Mouse (Mus musculus) neural tube, embryonic 11.5 days (tissue): ENCODE measurements around the gene Tesmin. TPM values are rescaled to one million over a fixed set of nuclear protein-coding genes. Genes with fewer than 3 reads are reported as not detected.

Experiments
- ATAC-seq: fragments of 200-750 bp; cut with Nextera tagmentation; 2 replicates; pipeline ENCODE4 v1.8.0; 2017; ENCODE audit warnings: moderate number of reproducible peaks, mild to moderate bottlenecking, moderate TSS enrichment, moderate library complexity; ENCODE audit not compliant: insufficient read depth, low FRiP score, low TSS enrichment
- DNase-seq: peaks from one replicate; pipeline ENCODE4 v3.0.0-alpha.2; 2015; ENCODE audit warnings: low spot score
- H3K27ac ChIP-seq: fragments of 300-500 bp; sonication (generic); 2 replicates; pipeline ENCODE4 v1.5.1; 2014; ENCODE audit warnings: low read depth, mild to moderate bottlenecking, low read length
- H3K27me3 ChIP-seq: fragments of 300-500 bp; sonication (generic); 2 replicates; pipeline ENCODE4 v1.6.1; 2014; ENCODE audit warnings: mild to moderate bottlenecking, low read length, mixed read lengths; ENCODE audit not compliant: control insufficient read depth, insufficient read depth
- H3K36me3 ChIP-seq: fragments of 300-500 bp; sonication (generic); 2 replicates; pipeline ENCODE4 v1.6.1; 2014; ENCODE audit warnings: mild to moderate bottlenecking, low read length, moderate library complexity, mixed read lengths; ENCODE audit not compliant: control insufficient read depth, insufficient read depth
- H3K4me1 ChIP-seq: fragments of 300-500 bp; sonication (generic); 2 replicates; pipeline ENCODE4 v1.6.1; 2014; ENCODE audit warnings: low read length, mixed read lengths; ENCODE audit not compliant: control insufficient read depth, insufficient read depth
- H3K4me2 ChIP-seq: fragments of 300-500 bp; sonication (generic); 2 replicates; pipeline ENCODE4 v1.6.1; 2014; ENCODE audit warnings: low read depth, mild to moderate bottlenecking, moderate library complexity
- H3K4me3 ChIP-seq: fragments of 300-500 bp; sonication (generic); 2 replicates; pipeline ENCODE4 v1.5.1; 2014; ENCODE audit warnings: low read depth, low read length
- H3K9ac ChIP-seq: fragments of 300-500 bp; sonication (generic); 2 replicates; pipeline ENCODE4 v1.6.1; 2014; ENCODE audit warnings: mild to moderate bottlenecking, low read length
- H3K9me3 ChIP-seq: fragments of 300-500 bp; sonication (generic); 2 replicates; pipeline ENCODE4 v1.6.1; 2016; ENCODE audit warnings: low read length; ENCODE audit not compliant: control insufficient read depth
- WGBS: fragments of 180-500 bp; shearing (Covaris S2); extraction: QIAGEN DNeasy Blood & Tissue Kit; methylation state at CpG from one replicate; pipeline ENCODE4 v1.1.7; 2014; 5-methylcytosine and 5-hydroxymethylcytosine counted together
- polyA plus RNA-seq: library from polyadenylated mRNA; unstranded; fragments of >200 nt; fragmentation: Nextera tagmentation; extraction: Ambion mirVana; gene quantifications from 2 replicates; pipeline ENCODE4 v1.2.1, GENCODE M21; 2014

The Tesmin gene
- polyA plus RNA-seq, 1 experiment from 2014 or later, result 0.13 TPM

DNA sequence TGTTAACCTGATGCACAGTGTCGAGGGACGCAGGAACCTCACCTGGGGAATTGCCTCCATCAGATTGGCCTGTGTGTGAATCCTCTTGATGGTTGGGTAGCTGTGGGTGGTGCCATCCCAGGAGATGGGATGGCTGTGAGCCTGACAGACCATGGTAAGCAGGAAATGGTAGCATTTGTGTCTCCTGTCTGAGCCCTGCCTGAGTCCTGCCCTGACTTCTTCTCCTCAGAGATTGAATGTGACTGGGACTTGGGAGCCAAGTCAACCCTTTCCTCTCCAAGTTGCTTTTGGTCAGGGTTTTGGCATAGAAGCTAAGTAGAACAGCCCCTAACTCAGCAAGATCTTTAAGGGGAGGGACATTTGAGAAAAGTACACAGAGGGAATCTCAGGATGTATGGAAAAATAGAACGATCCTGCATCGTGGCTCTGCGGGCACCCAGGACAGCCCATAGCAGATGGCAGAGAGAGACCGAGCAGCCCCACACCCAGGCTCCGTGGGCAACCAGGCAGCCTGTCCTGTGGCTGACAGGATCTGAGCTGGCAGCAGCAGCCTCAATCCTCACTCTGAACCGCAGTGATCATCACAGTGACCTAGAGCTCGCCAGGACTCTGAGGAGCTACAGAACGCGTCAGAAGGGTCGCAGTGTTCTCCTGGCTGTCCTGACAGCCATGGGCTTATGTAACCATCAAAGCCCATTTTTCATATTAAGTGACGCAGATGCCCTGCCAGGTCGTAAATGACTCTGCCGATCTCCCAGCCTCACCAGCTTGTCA is 39.6 kb downstream of the Tesmin start:
- Histone ChIP-seq H3K4me2 (no peak overlapping the region), H3K9me3 (no peaks in the 10 kb centered on the region), H3K4me1 (no peaks in the 10 kb centered on the region), H3K9ac (no peak overlapping the region), H3K4me3 (no peak overlapping the region), H3K36me3 (no peaks in the 10 kb centered on the region), H3K27ac (no peak overlapping the region), H3K27me3 (no peaks in the 10 kb centered on the region)
- DNase-seq (no peak), ATAC-seq (no peak)
- WGBS, result 86% methylated on average over 15 of the region's 15 CpGs

DNA sequence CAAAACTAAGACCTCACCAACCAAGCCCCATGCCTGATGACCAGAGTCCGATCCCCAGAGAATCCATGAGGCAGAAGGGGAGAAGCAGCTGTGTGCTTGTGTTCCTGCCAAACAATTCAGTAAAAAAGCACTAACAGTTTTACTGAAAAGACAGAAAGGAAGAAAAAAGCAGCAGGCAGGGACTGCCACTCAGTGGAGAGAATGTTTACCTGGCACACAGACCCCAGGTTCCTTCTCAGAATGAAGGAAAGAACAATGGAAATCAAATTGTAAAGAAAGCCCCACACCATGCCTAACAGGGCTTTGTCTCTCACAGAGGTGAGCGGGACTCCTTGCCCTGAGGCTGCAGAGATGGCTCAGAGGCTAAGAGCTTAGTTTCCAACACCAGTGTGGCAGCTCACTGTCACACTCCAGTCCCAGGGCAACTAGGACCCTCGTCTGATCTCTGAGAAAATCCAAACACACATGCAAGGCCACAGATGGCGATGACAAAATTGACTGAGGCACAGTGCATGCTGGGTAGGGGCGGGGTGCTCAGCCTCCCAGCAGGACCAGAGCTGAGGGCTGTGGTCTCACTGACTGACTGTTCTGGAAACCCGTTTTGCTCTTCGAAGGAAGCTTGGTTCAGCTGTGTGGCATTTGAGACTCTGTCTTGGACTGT is 40.6 kb downstream of the Tesmin start:
- H3K36me3 ChIP-seq, result no peaks in the 10 kb centered on the region
- no peak overlapping the region for H3K27ac ChIP-seq
- WGBS, result 59% methylated on average over 7 of the region's 7 CpGs
- ATAC-seq (no peak), DNase-seq (peak; percentile 23)
- no peak overlapping the region for H3K4me2 ChIP-seq
- no peaks in the 10 kb centered on the region for H3K27me3 ChIP-seq
- no peak overlapping the region for H3K4me3 ChIP-seq
- no peaks in the 10 kb centered on the region for H3K4me1 ChIP-seq
- no peak overlapping the region for H3K9ac ChIP-seq
- H3K9me3 ChIP-seq, result no peaks in the 10 kb centered on the region

DNA sequence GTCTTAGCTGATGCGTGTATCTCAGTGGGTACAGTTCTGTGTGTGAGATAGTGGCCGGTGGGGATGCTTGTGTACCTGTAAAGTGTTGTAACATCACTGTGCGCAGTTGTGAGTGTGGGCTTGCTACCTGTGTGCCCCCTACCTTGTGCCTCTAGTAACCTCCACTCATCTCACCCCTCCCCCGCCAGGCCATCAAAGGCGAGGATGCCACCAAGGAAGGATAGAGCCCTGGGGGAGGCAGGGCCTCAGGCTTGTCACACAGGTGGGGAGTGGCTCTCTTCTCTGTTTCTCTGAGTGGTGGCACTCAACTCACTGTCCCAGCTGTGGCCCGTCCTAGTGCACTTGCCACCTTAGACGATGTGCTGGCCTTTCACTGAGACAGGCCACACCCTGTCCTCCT is 42.4 kb downstream of the Tesmin start:
- WGBS, result 81% methylated on average over 7 of the region's 7 CpGs
- H3K36me3 ChIP-seq, result no peaks in the 10 kb centered on the region
- H3K4me2 ChIP-seq, result no peak overlapping the region
- H3K9me3 ChIP-seq, result no peaks in the 10 kb centered on the region
- H3K9ac ChIP-seq, result no peak overlapping the region; the same call in 1 of the 2 replicates
- no peak overlapping the region for H3K27ac ChIP-seq
- no peaks in the 10 kb centered on the region for H3K27me3 ChIP-seq
- no peak for DNase-seq
- no peaks in the 10 kb centered on the region for H3K4me1 ChIP-seq
- ATAC-seq, result no peak
- no peak overlapping the region for H3K4me3 ChIP-seq

DNA sequence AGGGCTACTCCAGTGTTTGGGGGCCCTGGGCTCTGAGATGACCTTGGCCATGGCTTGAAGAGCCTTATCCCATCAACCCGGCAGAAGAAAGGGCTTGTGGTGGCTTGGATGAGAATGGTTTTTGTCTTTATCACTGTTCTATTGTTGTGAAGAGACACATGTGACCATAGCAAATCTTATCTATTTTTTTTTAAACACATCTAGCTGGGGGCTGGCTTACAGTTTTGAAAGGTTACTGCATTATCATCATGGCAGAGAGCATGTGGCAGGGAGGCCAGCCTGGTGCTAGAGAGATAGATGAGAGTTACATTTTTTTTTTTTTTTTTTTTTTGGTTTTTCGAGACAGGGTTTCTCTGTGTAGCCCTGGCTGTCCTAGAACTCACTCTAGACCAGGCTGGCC is 43.3 kb downstream of the Tesmin start:
- H3K36me3 ChIP-seq, result no peaks in the 10 kb centered on the region
- 88% methylated on average over 1 of the region's 2 CpGs for WGBS
- H3K9me3 ChIP-seq, result no peaks in the 10 kb centered on the region
- H3K27me3 ChIP-seq, result no peaks in the 10 kb centered on the region
- no peak overlapping the region for H3K9ac ChIP-seq
- DNase-seq, result no peak
- H3K27ac ChIP-seq, result no peak overlapping the region
- no peak for ATAC-seq
- no peak overlapping the region for H3K4me3 ChIP-seq
- H3K4me2 ChIP-seq, result no peak overlapping the region
- no peaks in the 10 kb centered on the region for H3K4me1 ChIP-seq

DNA sequence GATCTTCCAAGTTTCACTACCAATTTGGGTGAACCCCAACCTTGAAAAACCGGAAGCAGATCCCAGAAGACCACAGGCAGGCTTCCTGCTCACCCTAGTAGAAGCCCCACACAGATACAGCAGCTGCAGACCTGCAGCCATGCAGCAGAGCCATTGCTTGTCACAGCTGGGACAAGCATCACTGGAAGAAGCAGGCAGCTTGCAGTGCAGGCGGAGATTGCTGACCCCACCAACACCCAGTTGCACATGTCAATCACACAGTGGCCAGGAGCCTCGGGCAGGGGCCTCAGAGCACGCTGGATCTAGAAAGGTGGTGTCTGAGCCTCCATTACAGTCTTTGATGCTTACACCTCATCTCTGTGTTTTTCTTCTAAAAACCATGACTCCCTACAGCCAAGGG is 45.5 kb downstream of the Tesmin start:
- WGBS, result 47% methylated on average over 4 of the region's 4 CpGs
- H3K9ac ChIP-seq, result no peak overlapping the region; the same call in 1 of the 2 replicates

DNA sequence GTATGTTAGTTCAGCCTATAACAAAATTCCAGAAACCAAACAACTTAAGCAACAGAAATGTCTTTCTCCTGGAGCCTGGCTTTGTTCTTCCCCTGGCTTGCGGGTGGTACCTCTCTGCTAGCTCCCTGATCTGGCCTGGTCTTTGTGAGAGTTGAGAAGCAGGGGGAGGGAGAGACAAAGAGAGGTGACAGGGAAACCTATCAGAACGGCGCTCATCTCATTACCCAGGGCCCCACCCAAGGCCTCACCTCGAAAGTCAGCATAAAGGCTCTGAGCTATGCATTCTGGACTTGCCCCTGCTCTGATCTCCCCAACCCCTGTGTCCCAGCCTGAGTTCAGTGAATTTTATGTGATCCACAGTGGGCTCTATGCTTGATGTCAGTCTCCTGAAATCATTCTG is 46.0 kb downstream of the Tesmin start:
- Histone ChIP-seq H3K4me1 (no peaks in the 10 kb centered on the region), H3K9me3 (no peaks in the 10 kb centered on the region), H3K36me3 (no peaks in the 10 kb centered on the region), H3K4me3 (no peak overlapping the region), H3K27me3 (no peaks in the 10 kb centered on the region), H3K4me2 (no peak overlapping the region), H3K27ac (no peak overlapping the region), H3K9ac (no peak overlapping the region; the same call in 1 of the 2 replicates)
- ATAC-seq (no peak), DNase-seq (no peak)
- WGBS, result 38% methylated on average over 4 of the region's 4 CpGs

More for the DNA sequence above, 45.5 kb downstream of the Tesmin start:
- no peak overlapping the region for H3K4me3 ChIP-seq
- no peak overlapping the region for H3K27ac ChIP-seq
- ATAC-seq (no peak), DNase-seq (no peak)
- H3K9me3 ChIP-seq, result no peaks in the 10 kb centered on the region
- no peaks in the 10 kb centered on the region for H3K36me3 ChIP-seq
- no peaks in the 10 kb centered on the region for H3K27me3 ChIP-seq
- H3K4me1 ChIP-seq, result no peaks in the 10 kb centered on the region
- H3K4me2 ChIP-seq, result no peak overlapping the region

DNA sequence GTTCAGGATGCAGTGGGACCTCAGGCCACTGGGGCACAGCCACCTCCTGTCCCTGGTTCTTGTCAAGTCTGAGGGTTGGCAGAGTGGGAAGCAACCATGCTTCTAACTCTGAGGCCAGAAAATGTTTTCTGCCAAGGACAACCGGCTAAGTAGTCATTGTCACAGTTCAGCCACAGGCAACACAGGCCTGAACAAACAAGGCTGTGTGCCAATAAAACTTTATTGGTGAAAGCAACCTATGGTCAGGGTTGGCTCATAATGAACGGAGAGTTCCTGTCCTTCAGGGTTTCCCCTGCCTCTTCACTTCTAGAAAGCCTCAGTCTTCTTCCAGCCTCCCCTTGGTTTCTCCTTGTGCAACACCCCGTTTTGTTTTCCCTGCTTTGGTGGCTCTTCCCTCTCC is 47.2 kb downstream of the Tesmin start:
- 78% methylated on average over 3 of the region's 3 CpGs for WGBS
- H3K4me2 ChIP-seq, result no peak overlapping the region

DNA sequence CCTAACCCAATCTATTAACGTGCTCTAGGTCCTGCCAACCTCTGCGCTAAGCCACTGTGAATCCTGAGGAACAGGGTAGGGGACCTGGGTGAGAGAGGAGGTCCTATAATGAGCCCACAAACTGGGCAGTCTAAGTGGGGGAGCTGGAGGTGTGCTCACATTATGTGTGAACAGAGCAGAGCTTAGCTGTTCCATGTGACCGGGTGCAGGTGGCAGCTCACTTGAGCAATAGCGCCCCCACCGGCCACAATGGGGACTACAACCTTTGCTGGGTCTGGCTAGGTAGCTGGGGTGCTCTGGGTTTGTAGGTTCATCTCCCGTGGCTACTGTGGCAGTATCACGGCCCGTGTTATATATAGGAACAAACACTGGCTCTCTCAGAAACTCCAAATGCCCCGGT is 48.2 kb downstream of the Tesmin start:
- 67% methylated on average over 9 of the region's 9 CpGs for WGBS
- Histone ChIP-seq H3K4me3 (no peak overlapping the region), H3K4me1 (no peaks in the 10 kb centered on the region), H3K9ac (no peak overlapping the region), H3K9me3 (no peaks in the 10 kb centered on the region), H3K27me3 (no peaks in the 10 kb centered on the region), H3K36me3 (no peaks in the 10 kb centered on the region), H3K27ac (no peak overlapping the region), H3K4me2 (no peak overlapping the region)
- no peak for DNase-seq
- no peak for ATAC-seq

More for the DNA sequence above, 47.2 kb downstream of the Tesmin start:
- no peak overlapping the region for H3K27ac ChIP-seq
- no peak overlapping the region for H3K4me3 ChIP-seq
- H3K9me3 ChIP-seq, result no peaks in the 10 kb centered on the region
- no peaks in the 10 kb centered on the region for H3K27me3 ChIP-seq
- ATAC-seq (no peak), DNase-seq (no peak)
- H3K9ac ChIP-seq, result no peak overlapping the region
- no peaks in the 10 kb centered on the region for H3K36me3 ChIP-seq
- no peaks in the 10 kb centered on the region for H3K4me1 ChIP-seq

DNA sequence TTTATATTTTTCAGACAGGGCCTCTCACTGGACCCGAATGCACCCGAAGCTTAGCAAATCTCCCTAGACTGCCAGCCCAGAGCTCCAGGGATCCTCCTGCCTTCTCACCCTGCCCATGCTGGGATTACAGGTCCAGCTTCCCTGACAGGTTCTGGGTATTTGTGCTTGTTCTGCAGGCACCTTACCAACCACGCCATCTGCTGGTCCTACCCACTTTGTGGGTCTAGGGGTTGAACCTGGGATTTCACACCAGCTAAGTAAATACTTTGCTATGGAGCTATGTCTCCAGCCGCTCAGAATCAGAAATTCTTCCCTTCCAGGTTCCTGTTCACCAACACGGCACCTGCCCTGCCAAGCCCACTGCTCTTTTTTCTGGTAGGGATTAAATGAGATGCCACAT is 49.3 kb downstream of the Tesmin start:
- WGBS, result 69% methylated on average over 5 of the region's 5 CpGs
- no peaks in the 10 kb centered on the region for H3K9me3 ChIP-seq
- ATAC-seq, result no peak

More for the DNA sequence above, 49.3 kb downstream of the Tesmin start:
- Histone ChIP-seq H3K9ac (no peak overlapping the region), H3K4me2 (no peak overlapping the region), H3K36me3 (no peaks in the 10 kb centered on the region), H3K4me3 (no peak overlapping the region), H3K27ac (no peak overlapping the region), H3K27me3 (no peaks in the 10 kb centered on the region), H3K4me1 (no peaks in the 10 kb centered on the region)
- DNase-seq, result no peak
